Mouse (Mus musculus) C2C12 (cell line): ENCODE measurements at regions not wholly inside any gene's neighbourhood (a gene's known extent, or its start where the extent isn't known, plus 50 kb on each side); places are given as distances from the start of the nearest gene placed in this dataset.

Experiments used
- CTCF ChIP-seq: IDR thresholded peaks from one replicate; pipeline ENCODE4 v1.5.1; 2011; ENCODE audit not compliant: control insufficient read depth, insufficient read depth, insufficient read length
- MAX ChIP-seq: IDR thresholded peaks from one replicate; pipeline ENCODE4 v1.6.1; 2011; ENCODE audit warnings: mild to moderate bottlenecking, control low read depth
- MYOG ChIP-seq: IDR thresholded peaks from one replicate; pipeline ENCODE4 v1.6.1; 2011; ENCODE audit not compliant: control insufficient read depth, insufficient read length; ENCODE audit errors: extremely low read depth

GRCm38 (mm10) chr12:59563960-59564359, 344.4 kb upstream of the Fbxo33 start:
- no peak for TF ChIP-seq CTCF
- no peak for TF ChIP-seq MYOG
- TF ChIP-seq MAX = no peak
